Mouse (Mus musculus) thymus, adult 2 months (tissue): ENCODE measurements around the gene Ddias. TPM values are rescaled to one million over a fixed set of nuclear protein-coding genes. Genes with fewer than 3 reads are reported as not detected.

Experiments used
- DNase-seq: peaks from one replicate; pipeline ENCODE4 v3.0.0; 2021
- H3K27ac ChIP-seq: fragments of 200-500 bp; 2 replicates; pipeline ENCODE4 v1.5.1; 2012; ENCODE audit warnings: low read length, control low read depth; ENCODE audit not compliant: control insufficient read depth, insufficient read depth
- H3K27me3 ChIP-seq: fragments of 200-500 bp; 2 replicates; pipeline ENCODE4 v1.6.1; 2012; ENCODE audit warnings: mild to moderate bottlenecking, low read length, moderate library complexity, mixed read lengths; ENCODE audit not compliant: control insufficient read depth, insufficient read depth
- H3K36me3 ChIP-seq: fragments of 200-500 bp; 2 replicates; pipeline ENCODE4 v1.6.1; 2012; ENCODE audit warnings: mild to moderate bottlenecking, low read length, moderate library complexity; ENCODE audit not compliant: control insufficient read depth, insufficient read depth
- H3K4me1 ChIP-seq: fragments of 200-500 bp; replicated peaks from 2 replicates; pipeline ENCODE4 v1.6.1; 2012; ENCODE audit warnings: low read length; ENCODE audit not compliant: control insufficient read depth, insufficient read depth
- H3K4me3 ChIP-seq: fragments of 200-500 bp; 2 replicates; pipeline ENCODE4 v1.5.1; 2012; ENCODE audit warnings: mild to moderate bottlenecking, low read length, control low read depth, moderate library complexity; ENCODE audit not compliant: control insufficient read depth, insufficient read depth
- CTCF ChIP-seq: fragments of 200-500 bp; IDR thresholded peaks from 2 replicates; pipeline ENCODE4 v1.5.1; 2012; ENCODE audit warnings: mild to moderate bottlenecking, control low read depth, low read length, moderate library complexity, borderline replicate concordance; ENCODE audit not compliant: control insufficient read depth, poor library complexity, insufficient read depth; ENCODE audit errors: extremely low read depth
- POLR2A ChIP-seq: fragments of 200-500 bp; IDR thresholded peaks from 2 replicates; pipeline ENCODE4 v1.6.1; 2012; ENCODE audit warnings: mild to moderate bottlenecking, low read length, control low read depth, moderate library complexity; ENCODE audit not compliant: control insufficient read depth, poor library complexity, insufficient read depth; ENCODE audit errors: extremely low read depth
- WGBS: fragments of 180-500 bp; shearing (Covaris S2); methylation state at CpG from one replicate; pipeline ENCODE4 v1.1.7; 2018; 5-methylcytosine and 5-hydroxymethylcytosine counted together
- polyA plus RNA-seq: library from polyadenylated mRNA; depleted of rRNA; stranded (reverse); fragments of >200 nt; gene quantifications from 2 replicates; pipeline ENCODE4 v1.2.3, GENCODE M21; 2012

Ddias gene
- polyA plus RNA-seq, 1 experiment = 0.81 TPM

- no peaks in the 10 kb centered on the region for H3K36me3 ChIP-seq
- no peaks in the 10 kb centered on the region for H3K27me3 ChIP-seq
- H3K4me1 ChIP-seq = no peaks in the 10 kb centered on the region
- no peak overlapping the region for H3K4me3 ChIP-seq
- 96% methylated on average over 9 of the region's 9 CpGs for WGBS
- TF ChIP-seq POLR2A (no peak), CTCF (no peak)
- H3K27ac ChIP-seq = no peak overlapping the region
- no peak for DNase-seq
These were observed 10.0 kb upstream of the Ddias start for GRCm38 (mm10) chr7:92883850-92884716.

- H3K27ac ChIP-seq = no peak overlapping the region
- H3K4me3 ChIP-seq = no peak overlapping the region
- peaks cover 4% of the 10 kb centered on the region; the same call in 1 of the 2 replicates for H3K4me1 ChIP-seq
- H3K36me3 ChIP-seq = no peaks in the 10 kb centered on the region
- H3K27me3 ChIP-seq = no peaks in the 10 kb centered on the region
- DNase-seq = no peak
- TF ChIP-seq POLR2A = no peak
- TF ChIP-seq CTCF = no peak
- WGBS = 65% methylated on average over 7 of the region's 7 CpGs
These were observed 4.7 kb upstream of the Ddias start for GRCm38 (mm10) chr7:92878575-92879285.

GRCm38 (mm10) chr7:92876538-92876937 is 2.5 kb upstream of the Ddias start:
- WGBS = 14% methylated on average over 7 of the region's 7 CpGs
- H3K4me3 ChIP-seq = no peak overlapping the region
- TF ChIP-seq CTCF (no peak), POLR2A (no peak)
- H3K36me3 ChIP-seq = no peaks in the 10 kb centered on the region
- H3K27me3 ChIP-seq = no peaks in the 10 kb centered on the region
- no peak for DNase-seq
- no peak overlapping the region for H3K27ac ChIP-seq
- H3K4me1 ChIP-seq = peaks cover 5% of the 10 kb centered on the region; the same call in 1 of the 2 replicates

GRCm38 (mm10) chr7:92876066-92876465 is 2.0 kb upstream of the Ddias start:
- 32% methylated on average over 3 of the region's 3 CpGs for WGBS
- no peak for DNase-seq
- TF ChIP-seq CTCF (no peak), POLR2A (no peak)
- Histone ChIP-seq H3K27me3 (no peaks in the 10 kb centered on the region), H3K4me1 (peaks cover 5% of the 10 kb centered on the region; the same call in 1 of the 2 replicates), H3K36me3 (no peaks in the 10 kb centered on the region), H3K4me3 (no peak overlapping the region), H3K27ac (no peak overlapping the region)

- peak overlapping the region; percentile 87 for H3K27ac ChIP-seq
- no peaks in the 10 kb centered on the region for H3K27me3 ChIP-seq
- peak overlapping the region; percentile 63 for H3K4me3 ChIP-seq
- no peaks in the 10 kb centered on the region for H3K36me3 ChIP-seq
- peaks cover 5% of the 10 kb centered on the region; the same call in 1 of the 2 replicates for H3K4me1 ChIP-seq
- peak; percentile 90 for DNase-seq
- TF ChIP-seq POLR2A (0 out of 2 replicates have a peak, but pooled peaks have one; percentile 14), CTCF (no peak)
- under 1% methylated on average over 29 of the region's 29 CpGs for WGBS
These were observed 838 bp upstream of the Ddias start for GRCm38 (mm10) chr7:92874761-92875408.

GRCm38 (mm10) chr7:92871596-92871995 is 2.5 kb downstream of the Ddias start:
- Histone ChIP-seq H3K4me1 (peaks cover 5% of the 10 kb centered on the region; the same call in 1 of the 2 replicates), H3K27me3 (no peaks in the 10 kb centered on the region), H3K27ac (no peak overlapping the region), H3K4me3 (no peak overlapping the region), H3K36me3 (no peaks in the 10 kb centered on the region)
- 96% methylated on average over 4 of the region's 4 CpGs for WGBS
- no peak for TF ChIP-seq CTCF
- no peak for TF ChIP-seq POLR2A
- no peak for DNase-seq
